Mouse (Mus musculus) ovary, adult 18-20 months (tissue): ENCODE data around the gene Olfr519.

Source experiments
- DNase-seq: peaks from one replicate; pipeline ENCODE4 v3.0.0; 2022; ENCODE audit warnings: low spot score, mixed read lengths

Gene Olfr519

GRCm38 (mm10) chr7:108894320-108894719 lies at the start of gene Olfr519:
TSS of gene Olfr519 (minus strand) at chr7:108894420.
- DNase-seq = no peak

- no peak for DNase-seq
These were observed 49.8 kb upstream of the Olfr519 start for GRCm38 (mm10) chr7:108944002-108944401.

GRCm38 (mm10) chr7:108941466-108941865 lies 47.2 kb upstream of the Olfr519 start:
- DNase-seq = no peak

GRCm38 (mm10) chr7:108936591-108936990 lies 42.4 kb upstream of the Olfr519 start:
- no peak for DNase-seq

- DNase-seq = no peak
These were observed 41.2 kb upstream of the Olfr519 start for GRCm38 (mm10) chr7:108935411-108935810.

GRCm38 (mm10) chr7:108934836-108935235 lies 40.6 kb upstream of the Olfr519 start:
- no peak for DNase-seq

- peak; percentile 91 for DNase-seq
These were observed 39.8 kb upstream of the Olfr519 start, which contains the start of gene Eif3f for GRCm38 (mm10) chr7:108933794-108934731. TSS of gene Eif3f (plus strand) at chr7:108934417.

- DNase-seq = no peak
These were observed 35.6 kb upstream of the Olfr519 start, which contains the start of gene Nlrp10 for GRCm38 (mm10) chr7:108929726-108930393. TSS of gene Nlrp10 (minus strand) at chr7:108930178.

GRCm38 (mm10) chr7:108928280-108929188 lies 34.3 kb upstream of the Olfr519 start:
- DNase-seq = no peak

GRCm38 (mm10) chr7:108927043-108927442 lies 32.8 kb upstream of the Olfr519 start:
- no peak for DNase-seq

- no peak for DNase-seq
These were observed 9.7 kb upstream of the Olfr519 start for GRCm38 (mm10) chr7:108903969-108904368.

- no peak for DNase-seq
These were observed 9.3 kb downstream of the Olfr519 start, which contains the start of gene Olfr518 for GRCm38 (mm10) chr7:108884906-108885305. TSS of gene Olfr518 (minus strand) at chr7:108885006.

- DNase-seq = no peak
These were observed 21.9 kb downstream of the Olfr519 start, which contains the start of gene Olfr517 for GRCm38 (mm10) chr7:108872279-108872678. TSS of gene Olfr517 (minus strand) at chr7:108872379.

GRCm38 (mm10) chr7:108850429-108850828 lies 43.8 kb downstream of the Olfr519 start, which contains the start of gene Olfr516:
TSS of gene Olfr516 (minus strand) at chr7:108850529.
- no peak for DNase-seq
